Mouse (Mus musculus): ENCODE data around the gene Slc29a1. TPM values are rescaled to one million over a fixed set of nuclear protein-coding genes. Genes with fewer than 3 reads are reported as not detected.

Gene Slc29a1
- polyA plus RNA-seq, 1 experiment from 2014 or later: 154 TPM

DNA sequence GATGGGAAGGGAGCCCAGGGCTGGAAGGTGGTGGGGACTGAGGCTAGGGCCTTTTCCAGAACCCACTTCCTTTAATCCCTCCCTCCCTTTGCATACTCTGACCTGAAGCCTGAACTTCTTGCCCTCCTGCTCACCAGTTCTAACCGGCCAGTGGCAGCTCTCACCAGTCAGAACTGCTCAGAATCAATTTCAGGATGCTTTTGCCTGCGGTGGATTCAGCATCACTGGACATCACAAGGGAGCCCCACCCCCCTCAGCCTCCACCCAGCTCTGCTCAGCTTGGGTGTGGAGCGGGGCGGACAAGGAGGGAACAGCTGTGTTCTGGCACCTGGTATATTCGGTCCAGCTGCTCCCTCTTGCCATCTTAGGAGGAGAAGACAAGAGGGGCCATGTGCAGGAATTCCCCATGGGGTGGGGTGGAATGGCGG is 2.5 kb upstream of the Slc29a1 start, which contains the start of gene Mymx:
Mymx (minus strand) TSS at position 226 of the 428 bp plus-strand sequence.
- no peaks in the 10 kb centered on the region for H3K9me3 ChIP-seq (replicated peaks; ENCODE audit: control insufficient read depth, low read length)
- H3K36me3 ChIP-seq (ENCODE audit: control insufficient read depth, insufficient read depth): no peaks in the 10 kb centered on the region
- WGBS (ENCODE audit: insufficient replicate concordance): 63% methylated on average over 6 of the region's 6 CpGs
- H3K27me3 ChIP-seq (ENCODE audit: control insufficient read depth, insufficient read depth, low read depth, low read length): no peaks in the 10 kb centered on the region; the same call in 1 of the 2 replicates
- no peak for ATAC-seq (ENCODE audit: low read depth)
- H3K9ac ChIP-seq (ENCODE audit: low read depth, low read length): no peak within 1 kb of the TSS
- H3K4me2 ChIP-seq (ENCODE audit: low read depth, low read length): peak within 1 kb of the TSS; percentile 13; the same call in 1 of the 2 replicates
- no peak within 1 kb of the TSS for H3K27ac ChIP-seq (ENCODE audit: low read length)
- peaks cover 42% of the 10 kb centered on the region for H3K4me1 ChIP-seq (ENCODE audit: control insufficient read depth, low read depth, low read length)
- H3K4me3 ChIP-seq (ENCODE audit: low read depth, low read length): no peak within 1 kb of the TSS

GRCm38 (mm10) chr17:45601325-45601724 is 1.9 kb upstream of the Slc29a1 start:
- Histone ChIP-seq H3K9me3 (replicated peaks; ENCODE audit: control insufficient read depth, low read length) (no peaks in the 10 kb centered on the region), H3K4me2 (ENCODE audit: low read depth, low read length) (peak overlapping the region; percentile 13; the same call in 1 of the 2 replicates), H3K27ac (ENCODE audit: low read length) (no peak overlapping the region), H3K4me3 (ENCODE audit: low read depth, low read length) (no peak overlapping the region), H3K27me3 (ENCODE audit: control insufficient read depth, insufficient read depth, low read depth, low read length) (no peaks in the 10 kb centered on the region; the same call in 1 of the 2 replicates), H3K9ac (ENCODE audit: low read depth, low read length) (no peak overlapping the region), H3K4me1 (ENCODE audit: control insufficient read depth, low read depth, low read length) (peaks cover 48% of the 10 kb centered on the region), H3K36me3 (ENCODE audit: control insufficient read depth, insufficient read depth) (no peaks in the 10 kb centered on the region)
- ATAC-seq (ENCODE audit: low read depth): no peak
- WGBS (ENCODE audit: insufficient replicate concordance): 33% methylated on average over 22 of the region's 22 CpGs

GRCm38 (mm10) chr17:45600267-45600666 is 861 bp upstream of the Slc29a1 start:
- H3K4me1 ChIP-seq (ENCODE audit: control insufficient read depth, low read depth, low read length): peaks cover 57% of the 10 kb centered on the region
- 0 out of 2 replicates have a peak overlapping the region, but pooled peaks have one; percentile 8 for H3K9ac ChIP-seq (ENCODE audit: low read depth, low read length)
- no peaks in the 10 kb centered on the region; the same call in 1 of the 2 replicates for H3K27me3 ChIP-seq (ENCODE audit: control insufficient read depth, insufficient read depth, low read depth, low read length)
- no peak overlapping the region for H3K4me2 ChIP-seq (ENCODE audit: low read depth, low read length)
- 71% methylated on average over 8 of the region's 8 CpGs for WGBS (ENCODE audit: insufficient replicate concordance)
- no peaks in the 10 kb centered on the region for H3K36me3 ChIP-seq (ENCODE audit: control insufficient read depth, insufficient read depth)
- no peaks in the 10 kb centered on the region for H3K9me3 ChIP-seq (replicated peaks; ENCODE audit: control insufficient read depth, low read length)
- no peak overlapping the region for H3K4me3 ChIP-seq (ENCODE audit: low read depth, low read length)
- H3K27ac ChIP-seq (ENCODE audit: low read length): no peak overlapping the region
- ATAC-seq (ENCODE audit: low read depth): no peak

GRCm38 (mm10) chr17:45598891-45599290 is 515 bp downstream of the Slc29a1 start:
- Histone ChIP-seq H3K27ac (ENCODE audit: low read length) (peak overlapping the region; percentile 61; the same call in 1 of the 2 replicates), H3K9ac (ENCODE audit: low read depth, low read length) (no peak overlapping the region; the same call in 1 of the 2 replicates), H3K4me2 (ENCODE audit: low read depth, low read length) (peak overlapping the region; percentile 77), H3K36me3 (ENCODE audit: control insufficient read depth, insufficient read depth) (no peaks in the 10 kb centered on the region), H3K4me3 (ENCODE audit: low read depth, low read length) (peak overlapping the region; percentile 55), H3K27me3 (ENCODE audit: control insufficient read depth, insufficient read depth, low read depth, low read length) (no peaks in the 10 kb centered on the region; the same call in 1 of the 2 replicates), H3K9me3 (replicated peaks; ENCODE audit: control insufficient read depth, low read length) (no peaks in the 10 kb centered on the region), H3K4me1 (ENCODE audit: control insufficient read depth, low read depth, low read length) (peaks cover 68% of the 10 kb centered on the region)
- 51% methylated on average over 3 of the region's 3 CpGs for WGBS (ENCODE audit: insufficient replicate concordance)
- no peak for ATAC-seq (ENCODE audit: low read depth)

DNA sequence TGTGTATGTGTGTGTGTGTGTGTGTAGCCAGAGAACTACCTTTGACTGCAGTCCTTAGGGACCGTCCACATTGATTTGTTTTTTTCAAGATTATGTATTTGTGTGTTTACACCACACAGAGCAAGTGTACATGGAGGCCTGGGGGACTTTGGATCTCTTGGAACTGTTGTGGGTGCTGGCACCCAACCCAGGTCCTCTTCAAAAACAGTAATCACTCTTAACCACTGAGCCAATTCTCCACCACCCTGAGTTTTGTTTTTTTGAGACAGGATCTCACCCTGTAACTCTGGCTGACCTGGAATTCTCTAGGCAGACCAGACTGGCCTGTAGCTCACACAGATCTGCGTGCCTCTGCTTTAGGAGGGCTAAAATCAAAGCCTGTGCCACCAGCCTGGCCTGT is 1.0 kb downstream of the Slc29a1 start:
- Histone ChIP-seq H3K4me2 (ENCODE audit: low read depth, low read length) (no peak overlapping the region), H3K36me3 (ENCODE audit: control insufficient read depth, insufficient read depth) (no peaks in the 10 kb centered on the region), H3K9me3 (replicated peaks; ENCODE audit: control insufficient read depth, low read length) (no peaks in the 10 kb centered on the region), H3K27ac (ENCODE audit: low read length) (no peak overlapping the region), H3K4me1 (ENCODE audit: control insufficient read depth, low read depth, low read length) (peaks cover 73% of the 10 kb centered on the region), H3K27me3 (ENCODE audit: control insufficient read depth, insufficient read depth, low read depth, low read length) (no peaks in the 10 kb centered on the region; the same call in 1 of the 2 replicates), H3K4me3 (ENCODE audit: low read depth, low read length) (no peak overlapping the region), H3K9ac (ENCODE audit: low read depth, low read length) (no peak overlapping the region)
- no peak for ATAC-seq (ENCODE audit: low read depth)
- WGBS (ENCODE audit: insufficient replicate concordance): 82% methylated on average over 2 of the region's 2 CpGs

DNA sequence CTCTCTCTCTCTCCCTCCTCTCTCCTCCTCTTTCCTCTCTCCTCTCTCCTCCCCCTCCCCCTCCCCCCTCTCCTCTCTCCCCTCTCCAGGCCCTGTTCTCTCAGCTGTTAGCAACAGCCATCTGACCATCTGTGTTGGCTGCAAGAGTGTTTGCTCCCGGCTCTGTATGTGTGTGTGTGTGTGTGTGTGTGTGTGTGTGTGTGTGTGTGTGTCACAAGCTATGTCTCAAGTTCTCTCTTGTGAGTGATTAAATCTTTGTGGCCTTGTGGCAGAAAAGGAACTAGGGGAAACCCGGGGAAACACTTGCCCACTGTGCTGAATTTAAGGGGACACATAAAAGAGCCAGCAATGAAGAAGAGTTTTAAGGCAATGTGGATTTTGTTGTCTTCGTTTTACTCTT is 1.6 kb downstream of the Slc29a1 start:
- H3K4me1 ChIP-seq (ENCODE audit: control insufficient read depth, low read depth, low read length): peaks cover 79% of the 10 kb centered on the region

DNA sequence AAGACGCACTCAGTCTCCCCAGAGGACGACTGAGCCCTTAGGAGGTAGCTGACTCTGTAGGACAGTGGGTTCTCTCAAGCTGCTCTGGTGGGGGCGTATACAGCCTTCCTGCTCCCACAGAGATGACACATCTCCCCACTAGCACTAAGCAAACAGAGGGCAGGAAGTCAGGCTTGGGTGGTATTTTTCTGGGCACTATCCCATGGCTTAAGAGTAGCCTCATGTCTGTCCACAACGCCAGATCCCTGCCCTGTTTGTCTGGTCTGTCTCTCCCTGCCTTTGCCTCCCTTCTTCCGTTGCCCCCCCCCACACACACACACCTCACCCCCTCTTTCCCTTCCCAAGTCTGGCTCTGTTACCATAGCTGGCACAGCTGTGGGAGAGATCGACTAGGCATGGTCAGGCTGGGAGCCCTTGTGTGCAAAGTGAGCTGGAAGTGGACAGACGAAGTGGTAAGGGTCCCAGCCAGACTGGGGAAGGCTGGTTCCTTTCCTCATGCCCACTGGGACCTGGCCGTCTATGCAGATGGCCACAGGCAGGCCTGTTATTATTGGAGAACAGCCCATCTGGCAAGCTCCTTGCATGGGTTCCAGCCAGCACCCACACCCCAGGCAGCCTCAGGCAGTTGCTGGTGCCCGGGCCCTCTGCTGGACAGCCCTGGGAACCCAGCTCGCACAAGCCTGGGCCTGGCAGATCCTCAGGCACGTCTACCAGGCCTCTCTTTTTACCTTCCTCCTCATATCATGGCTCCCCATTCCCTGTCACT is 2.6 kb downstream of the Slc29a1 start:
- 40% methylated on average over 11 of the region's 11 CpGs for WGBS (ENCODE audit: insufficient replicate concordance)
- no peak for ATAC-seq (ENCODE audit: low read depth)
- no peaks in the 10 kb centered on the region for H3K36me3 ChIP-seq (ENCODE audit: control insufficient read depth, insufficient read depth)
- peak overlapping the region; percentile 45 for H3K27ac ChIP-seq (ENCODE audit: low read length)
- H3K9me3 ChIP-seq (replicated peaks; ENCODE audit: control insufficient read depth, low read length): no peaks in the 10 kb centered on the region
- no peak overlapping the region for H3K4me3 ChIP-seq (ENCODE audit: low read depth, low read length)
- no peaks in the 10 kb centered on the region; the same call in 1 of the 2 replicates for H3K27me3 ChIP-seq (ENCODE audit: control insufficient read depth, insufficient read depth, low read depth, low read length)
- no peak overlapping the region; the same call in 1 of the 2 replicates for H3K4me2 ChIP-seq (ENCODE audit: low read depth, low read length)
- H3K9ac ChIP-seq (ENCODE audit: low read depth, low read length): peak overlapping the region; percentile 31; the same call in 1 of the 2 replicates
- H3K4me1 ChIP-seq (ENCODE audit: control insufficient read depth, low read depth, low read length): peaks cover 85% of the 10 kb centered on the region

More for the DNA sequence above, 1.6 kb downstream of the Slc29a1 start:
- Histone ChIP-seq H3K4me3 (ENCODE audit: low read depth, low read length) (no peak overlapping the region), H3K27me3 (ENCODE audit: control insufficient read depth, insufficient read depth, low read depth, low read length) (no peaks in the 10 kb centered on the region; the same call in 1 of the 2 replicates), H3K4me2 (ENCODE audit: low read depth, low read length) (no peak overlapping the region), H3K9ac (ENCODE audit: low read depth, low read length) (no peak overlapping the region), H3K27ac (ENCODE audit: low read length) (peak overlapping the region; percentile 1; the same call in 1 of the 2 replicates), H3K36me3 (ENCODE audit: control insufficient read depth, insufficient read depth) (no peaks in the 10 kb centered on the region), H3K9me3 (replicated peaks; ENCODE audit: control insufficient read depth, low read length) (no peaks in the 10 kb centered on the region)
- no peak for ATAC-seq (ENCODE audit: low read depth)
- 18% methylated on average over 3 of the region's 3 CpGs for WGBS (ENCODE audit: insufficient replicate concordance)

GRCm38 (mm10) chr17:45595736-45596390 is 3.5 kb downstream of the Slc29a1 start:
- H3K27me3 ChIP-seq (ENCODE audit: control insufficient read depth, insufficient read depth, low read depth, low read length): no peaks in the 10 kb centered on the region; the same call in 1 of the 2 replicates
- H3K27ac ChIP-seq (ENCODE audit: low read length): peak overlapping the region; percentile 95
- no peaks in the 10 kb centered on the region for H3K9me3 ChIP-seq (replicated peaks; ENCODE audit: control insufficient read depth, low read length)
- ATAC-seq (ENCODE audit: low read depth): no peak
- H3K9ac ChIP-seq (ENCODE audit: low read depth, low read length): peak overlapping the region; percentile 91
- peak overlapping the region; percentile 92 for H3K4me3 ChIP-seq (ENCODE audit: low read depth, low read length)
- peaks cover 80% of the 10 kb centered on the region for H3K4me1 ChIP-seq (ENCODE audit: control insufficient read depth, low read depth, low read length)
- no peaks in the 10 kb centered on the region; the same call in 1 of the 2 replicates for H3K36me3 ChIP-seq (ENCODE audit: control insufficient read depth, insufficient read depth)
- 18% methylated on average over 23 of the region's 23 CpGs for WGBS (ENCODE audit: insufficient replicate concordance)
- peak overlapping the region; percentile 99 for H3K4me2 ChIP-seq (ENCODE audit: low read depth, low read length)
